Mouse (Mus musculus): ENCODE results near the gene S100a4. TPM values are rescaled to one million over a fixed set of nuclear protein-coding genes. Genes with fewer than 3 reads are reported as not detected.

Gene S100a4
- polyA plus RNA-seq, 1 experiment = 13.4 TPM

GRCm38 (mm10) chr3:90615415-90615814 lies 11.8 kb downstream of the S100a4 start:
- Histone ChIP-seq H3K27ac (ENCODE audit: insufficient read depth, low read length) (no peak overlapping the region), H3K4me1 (ENCODE audit: control insufficient read depth, insufficient read depth, low read length) (peaks cover 1% of the 10 kb centered on the region; the same call in 1 of the 2 replicates), H3K4me3 (ENCODE audit: insufficient read depth, low read length) (no peak overlapping the region)
- TF ChIP-seq CTCF (IDR thresholded peaks at IDR 0.05; ENCODE audit: extremely low read depth, insufficient read depth, low read length) (peak; percentile 81), POLR2A (IDR thresholded peaks at IDR 0.05; ENCODE audit: extremely low read depth, insufficient read depth, low read length) (no peak)

DNA sequence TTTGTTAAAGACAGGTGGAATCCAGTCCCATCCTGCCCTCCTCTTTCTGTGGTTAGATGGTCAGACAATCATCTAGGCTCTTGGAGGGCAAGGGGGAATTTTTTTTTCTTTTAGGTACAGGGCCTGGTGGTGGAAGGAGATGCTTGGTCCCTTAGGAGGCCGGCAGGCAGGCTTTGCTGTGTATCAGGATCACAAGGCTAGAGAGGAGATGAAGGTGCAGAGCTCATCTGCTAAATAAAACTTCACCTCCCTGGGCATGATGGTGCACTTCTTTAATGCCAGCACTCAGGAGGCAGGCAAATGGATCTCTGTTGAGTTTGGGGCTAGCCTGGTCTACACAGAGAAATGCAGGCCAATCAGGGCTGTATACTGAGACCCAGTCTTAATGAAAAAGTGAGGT lies 12.3 kb downstream of the S100a4 start:
- H3K4me1 ChIP-seq (ENCODE audit: control insufficient read depth, insufficient read depth, low read length) = peaks cover 1% of the 10 kb centered on the region; the same call in 1 of the 2 replicates
- TF ChIP-seq POLR2A (IDR thresholded peaks at IDR 0.05; ENCODE audit: extremely low read depth, insufficient read depth, low read length) (no peak), CTCF (IDR thresholded peaks at IDR 0.05; ENCODE audit: extremely low read depth, insufficient read depth, low read length) (no peak)
- no peak overlapping the region for H3K27ac ChIP-seq (ENCODE audit: insufficient read depth, low read length)
- no peak overlapping the region for H3K4me3 ChIP-seq (ENCODE audit: insufficient read depth, low read length)

GRCm38 (mm10) chr3:90617586-90617985 lies 14.0 kb downstream of the S100a4 start:
- H3K4me3 ChIP-seq (ENCODE audit: insufficient read depth, low read length) = no peak overlapping the region
- no peak overlapping the region for H3K27ac ChIP-seq (ENCODE audit: insufficient read depth, low read length)
- peaks cover 1% of the 10 kb centered on the region; the same call in 1 of the 2 replicates for H3K4me1 ChIP-seq (ENCODE audit: control insufficient read depth, insufficient read depth, low read length)
- no peak for TF ChIP-seq POLR2A (IDR thresholded peaks at IDR 0.05; ENCODE audit: extremely low read depth, insufficient read depth, low read length)
- TF ChIP-seq CTCF (IDR thresholded peaks at IDR 0.05; ENCODE audit: extremely low read depth, insufficient read depth, low read length) = peak; percentile 17; the same call in 1 of the 2 replicates

GRCm38 (mm10) chr3:90621552-90621951 lies 18.0 kb downstream of the S100a4 start:
- H3K4me3 ChIP-seq (ENCODE audit: insufficient read depth, low read length) = no peak overlapping the region
- H3K27ac ChIP-seq (ENCODE audit: insufficient read depth, low read length) = no peak overlapping the region
- TF ChIP-seq POLR2A (IDR thresholded peaks at IDR 0.05; ENCODE audit: extremely low read depth, insufficient read depth, low read length) = no peak
- no peak for TF ChIP-seq CTCF (IDR thresholded peaks at IDR 0.05; ENCODE audit: extremely low read depth, insufficient read depth, low read length)
- H3K4me1 ChIP-seq (ENCODE audit: control insufficient read depth, insufficient read depth, low read length) = no peaks in the 10 kb centered on the region; the same call in 1 of the 2 replicates

- no peak overlapping the region for H3K27ac ChIP-seq (ENCODE audit: insufficient read depth, low read length)
- H3K4me3 ChIP-seq (ENCODE audit: insufficient read depth, low read length) = no peak overlapping the region
- no peaks in the 10 kb centered on the region; the same call in 1 of the 2 replicates for H3K4me1 ChIP-seq (ENCODE audit: control insufficient read depth, insufficient read depth, low read length)
- no peak for TF ChIP-seq CTCF (IDR thresholded peaks at IDR 0.05; ENCODE audit: extremely low read depth, insufficient read depth, low read length)
- TF ChIP-seq POLR2A (IDR thresholded peaks at IDR 0.05; ENCODE audit: extremely low read depth, insufficient read depth, low read length) = no peak
Measured at GRCm38 (mm10) chr3:90623435-90624071, 20.0 kb downstream of the S100a4 start.

DNA sequence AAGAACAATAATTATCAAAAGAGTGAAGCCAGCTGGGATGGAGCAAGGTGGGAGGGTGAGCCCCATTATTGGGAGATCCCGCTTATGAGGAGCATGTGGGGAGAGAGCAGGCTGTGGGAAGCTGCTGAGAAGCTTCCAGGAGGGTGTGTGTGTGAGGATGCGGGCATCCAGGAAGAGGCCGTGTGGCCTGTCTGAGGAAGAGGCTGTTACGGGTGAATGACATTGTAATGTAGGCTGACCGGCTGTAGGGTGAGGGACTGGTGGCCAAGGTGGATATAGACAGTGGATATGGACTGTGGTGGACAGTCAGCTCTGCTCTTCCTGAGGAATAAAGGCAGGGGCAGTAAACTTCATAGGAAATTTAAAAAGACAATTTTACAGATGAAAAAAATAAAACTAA lies 21.9 kb downstream of the S100a4 start:
- H3K27ac ChIP-seq (ENCODE audit: insufficient read depth, low read length) = no peak overlapping the region
- TF ChIP-seq POLR2A (IDR thresholded peaks at IDR 0.05; ENCODE audit: extremely low read depth, insufficient read depth, low read length) (no peak), CTCF (IDR thresholded peaks at IDR 0.05; ENCODE audit: extremely low read depth, insufficient read depth, low read length) (no peak)

GRCm38 (mm10) chr3:90626266-90627021 lies 22.9 kb downstream of the S100a4 start:
- H3K4me3 ChIP-seq (ENCODE audit: insufficient read depth, low read length) = no peak overlapping the region
- no peaks in the 10 kb centered on the region; the same call in 1 of the 2 replicates for H3K4me1 ChIP-seq (ENCODE audit: control insufficient read depth, insufficient read depth, low read length)
- TF ChIP-seq CTCF (IDR thresholded peaks at IDR 0.05; ENCODE audit: extremely low read depth, insufficient read depth, low read length) (no peak), POLR2A (IDR thresholded peaks at IDR 0.05; ENCODE audit: extremely low read depth, insufficient read depth, low read length) (no peak)
- H3K27ac ChIP-seq (ENCODE audit: insufficient read depth, low read length) = no peak overlapping the region

More for the DNA sequence above, 21.9 kb downstream of the S100a4 start:
- no peaks in the 10 kb centered on the region; the same call in 1 of the 2 replicates for H3K4me1 ChIP-seq (ENCODE audit: control insufficient read depth, insufficient read depth, low read length)
- no peak overlapping the region for H3K4me3 ChIP-seq (ENCODE audit: insufficient read depth, low read length)

GRCm38 (mm10) chr3:90627366-90627765 lies 23.8 kb downstream of the S100a4 start:
- H3K4me1 ChIP-seq (ENCODE audit: control insufficient read depth, insufficient read depth, low read length) = no peaks in the 10 kb centered on the region; the same call in 1 of the 2 replicates
- no peak for TF ChIP-seq POLR2A (IDR thresholded peaks at IDR 0.05; ENCODE audit: extremely low read depth, insufficient read depth, low read length)
- TF ChIP-seq CTCF (IDR thresholded peaks at IDR 0.05; ENCODE audit: extremely low read depth, insufficient read depth, low read length) = no peak
- no peak overlapping the region for H3K27ac ChIP-seq (ENCODE audit: insufficient read depth, low read length)
- no peak overlapping the region for H3K4me3 ChIP-seq (ENCODE audit: insufficient read depth, low read length)

GRCm38 (mm10) chr3:90627807-90628206 lies 24.2 kb downstream of the S100a4 start:
- Histone ChIP-seq H3K4me1 (ENCODE audit: control insufficient read depth, insufficient read depth, low read length) (no peaks in the 10 kb centered on the region; the same call in 1 of the 2 replicates), H3K4me3 (ENCODE audit: insufficient read depth, low read length) (no peak overlapping the region), H3K27ac (ENCODE audit: insufficient read depth, low read length) (no peak overlapping the region)
- TF ChIP-seq CTCF (IDR thresholded peaks at IDR 0.05; ENCODE audit: extremely low read depth, insufficient read depth, low read length) (peak; percentile 76), POLR2A (IDR thresholded peaks at IDR 0.05; ENCODE audit: extremely low read depth, insufficient read depth, low read length) (no peak)

Measured in cortical plate, adult 2 months (tissue).